Mouse (Mus musculus) lung, embryonic 14.5 days (tissue): ENCODE data around the gene Runx1. TPM values are rescaled to one million over a fixed set of nuclear protein-coding genes. Genes with fewer than 3 reads are reported as not detected.
A peak's percentile ranks its signal among the peaks of the same experiment; 100 is the strongest.

Experiments
- ATAC-seq: fragments of 200-750 bp; cut with Nextera tagmentation; 2 replicates; pipeline ENCODE4 v1.8.0; 2017; ENCODE audit warnings: mild to moderate bottlenecking, moderate TSS enrichment, moderate library complexity; ENCODE audit not compliant: insufficient read depth
- DNase-seq: peaks from one replicate; pipeline ENCODE4 v3.0.0-alpha.2; 2015
- H3K27ac ChIP-seq: fragments of 300-500 bp; sonication (generic); 2 replicates; pipeline ENCODE4 v1.5.1; 2014; ENCODE audit warnings: low read depth, mild to moderate bottlenecking, moderate library complexity
- H3K27me3 ChIP-seq: fragments of 300-500 bp; sonication (generic); 2 replicates; pipeline ENCODE4 v1.6.1; 2014; ENCODE audit warnings: low read length, control low read depth; ENCODE audit not compliant: insufficient read depth
- H3K36me3 ChIP-seq: fragments of 300-500 bp; sonication (generic); 2 replicates; pipeline ENCODE4 v1.6.1; 2014; ENCODE audit warnings: control low read depth; ENCODE audit not compliant: insufficient read depth
- H3K4me1 ChIP-seq: fragments of 300-500 bp; sonication (generic); 2 replicates; pipeline ENCODE4 v1.6.1; 2014; ENCODE audit warnings: antibody characterized with exemption, control low read depth; ENCODE audit not compliant: insufficient read depth
- H3K4me2 ChIP-seq: fragments of 300-500 bp; sonication (generic); 2 replicates; pipeline ENCODE4 v1.6.1; 2014; ENCODE audit warnings: mild to moderate bottlenecking
- H3K4me3 ChIP-seq: fragments of 300-500 bp; sonication (generic); 2 replicates; pipeline ENCODE4 v1.5.1; 2014; ENCODE audit warnings: low read depth, low read length
- H3K9ac ChIP-seq: fragments of 300-500 bp; sonication (generic); 2 replicates; pipeline ENCODE4 v1.6.1; 2014
- H3K9me3 ChIP-seq: fragments of 300-500 bp; sonication (generic); 2 replicates; pipeline ENCODE4 v1.6.1; 2016; ENCODE audit warnings: low read depth, low read length, control low read depth
- CTCF ChIP-seq: IDR thresholded peaks from 2 replicates; pipeline ENCODE4 v1.5.1; 2016; ENCODE audit warnings: antibody characterized with exemption, low read depth
- WGBS: fragments of 180-500 bp; shearing (Covaris S2); extraction: QIAGEN DNeasy Blood & Tissue Kit; methylation state at CpG from one replicate; pipeline ENCODE4 v1.1.7; 2014; 5-methylcytosine and 5-hydroxymethylcytosine counted together
- polyA plus RNA-seq: library from polyadenylated mRNA; unstranded; fragments of >200 nt; fragmentation: Nextera tagmentation; extraction: Ambion mirVana; gene quantifications from 2 replicates; pipeline ENCODE4 v1.2.1, GENCODE M21; 2014

Gene Runx1
- polyA plus RNA-seq, 1 experiment from 2014 or later = 10.8 TPM

- ATAC-seq (no peak), DNase-seq (no peak)
- peak overlapping the region; percentile 100 for H3K4me2 ChIP-seq
- H3K9me3 ChIP-seq = no peaks in the 10 kb centered on the region
- no peak overlapping the region for H3K27ac ChIP-seq
- peak overlapping the region; percentile 61 for H3K9ac ChIP-seq
- no peak for TF ChIP-seq CTCF
- peak overlapping the region; percentile 61 for H3K4me3 ChIP-seq
- H3K4me1 ChIP-seq = peaks cover 10% of the 10 kb centered on the region
- no peaks in the 10 kb centered on the region; the same call in 1 of the 2 replicates for H3K36me3 ChIP-seq
- WGBS = under 1% methylated on average over 43 of the region's 43 CpGs
- peaks cover 42% of the 10 kb centered on the region for H3K27me3 ChIP-seq
Observed at GRCm38 (mm10) chr16:92695200-92695921, 130.6 kb downstream of the Runx1 start.

- H3K27ac ChIP-seq = no peak overlapping the region
- H3K27me3 ChIP-seq = peaks cover 38% of the 10 kb centered on the region
- no peaks in the 10 kb centered on the region for H3K9me3 ChIP-seq
- H3K4me2 ChIP-seq = peak overlapping the region; percentile 100
- ATAC-seq (no peak), DNase-seq (no peak)
- no peak for TF ChIP-seq CTCF
- peak overlapping the region; percentile 61 for H3K9ac ChIP-seq
- WGBS = 2% methylated on average over 16 of the region's 19 CpGs
- H3K36me3 ChIP-seq = no peaks in the 10 kb centered on the region; the same call in 1 of the 2 replicates
- H3K4me1 ChIP-seq = peaks cover 8% of the 10 kb centered on the region
- H3K4me3 ChIP-seq = peak overlapping the region; percentile 61
Observed at GRCm38 (mm10) chr16:92694496-92695106, 131.3 kb downstream of the Runx1 start.

GRCm38 (mm10) chr16:92690759-92691158 is 135.2 kb downstream of the Runx1 start:
- no peaks in the 10 kb centered on the region; the same call in 1 of the 2 replicates for H3K36me3 ChIP-seq
- H3K4me2 ChIP-seq = no peak overlapping the region
- no peak overlapping the region for H3K27ac ChIP-seq
- no peak overlapping the region for H3K4me3 ChIP-seq
- no peak for TF ChIP-seq CTCF
- no peak overlapping the region for H3K9ac ChIP-seq
- H3K4me1 ChIP-seq = peaks cover 4% of the 10 kb centered on the region
- no peaks in the 10 kb centered on the region for H3K9me3 ChIP-seq
- WGBS = 64% methylated on average over 7 of the region's 7 CpGs
- DNase-seq = no peak
- H3K27me3 ChIP-seq = peaks cover 27% of the 10 kb centered on the region
- ATAC-seq = no peak

GRCm38 (mm10) chr16:92688941-92689340 is 137.0 kb downstream of the Runx1 start:
- no peak for TF ChIP-seq CTCF
- H3K36me3 ChIP-seq = no peaks in the 10 kb centered on the region; the same call in 1 of the 2 replicates
- peaks cover 17% of the 10 kb centered on the region for H3K4me1 ChIP-seq
- no peaks in the 10 kb centered on the region for H3K9me3 ChIP-seq
- no peak overlapping the region for H3K27ac ChIP-seq
- no peak for DNase-seq
- WGBS = 85% methylated on average over 21 of the region's 21 CpGs
- H3K4me2 ChIP-seq = no peak overlapping the region
- peaks cover 18% of the 10 kb centered on the region; the same call in 1 of the 2 replicates for H3K27me3 ChIP-seq
- no peak for ATAC-seq
- no peak overlapping the region for H3K4me3 ChIP-seq
- no peak overlapping the region for H3K9ac ChIP-seq

- 0 out of 2 replicates have a peak, but pooled peaks cover 3% of the 10 kb centered on the region for H3K27me3 ChIP-seq
- 67% methylated on average over 10 of the region's 10 CpGs for WGBS
Observed at GRCm38 (mm10) chr16:92686978-92687377, 139.0 kb downstream of the Runx1 start.

GRCm38 (mm10) chr16:92685766-92686315 is 140.1 kb downstream of the Runx1 start:
- Histone ChIP-seq H3K36me3 (no peaks in the 10 kb centered on the region), H3K9me3 (no peaks in the 10 kb centered on the region), H3K27ac (peak overlapping the region; percentile 6; the same call in 1 of the 2 replicates), H3K9ac (no peak overlapping the region), H3K4me2 (no peak overlapping the region), H3K27me3 (no peaks in the 10 kb centered on the region), H3K4me3 (no peak overlapping the region), H3K4me1 (peaks cover 20% of the 10 kb centered on the region)
- no peak for ATAC-seq
- WGBS = 20% methylated on average over 6 of the region's 6 CpGs
- DNase-seq = no peak
- no peak for TF ChIP-seq CTCF

More at GRCm38 (mm10) chr16:92686978-92687377, 139.0 kb downstream of the Runx1 start:
- Histone ChIP-seq H3K4me2 (no peak overlapping the region), H3K9me3 (no peaks in the 10 kb centered on the region), H3K27ac (peak overlapping the region; percentile 58; the same call in 1 of the 2 replicates), H3K36me3 (no peaks in the 10 kb centered on the region; the same call in 1 of the 2 replicates), H3K9ac (no peak overlapping the region), H3K4me1 (peaks cover 20% of the 10 kb centered on the region), H3K4me3 (no peak overlapping the region)
- DNase-seq = no peak
- ATAC-seq = no peak
- no peak for TF ChIP-seq CTCF
